ENCODE assay signal across 27 mouse cellular contexts in the genomic region with DNA sequence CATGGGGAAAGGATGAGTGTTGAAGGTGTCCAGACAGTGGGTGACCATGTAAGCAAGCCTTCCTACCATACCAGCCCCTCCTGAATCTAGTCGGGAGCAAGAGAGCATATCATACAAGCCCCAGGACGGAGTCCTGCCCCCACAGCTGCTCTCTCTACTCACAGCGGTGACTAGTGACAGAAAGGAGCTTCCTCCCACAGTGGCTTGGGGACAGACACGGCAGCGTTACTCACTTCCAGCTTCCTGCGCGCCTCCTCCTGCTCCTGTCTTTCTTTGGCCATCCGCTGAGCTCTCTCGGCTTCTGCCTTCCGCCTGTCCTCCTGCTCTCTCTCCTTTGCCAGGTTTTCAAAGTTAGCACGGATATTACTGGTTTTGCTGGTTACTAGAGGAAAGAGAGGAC. TPM values are rescaled to one million over a fixed set of nuclear protein-coding genes. Genes with fewer than 3 reads are reported as not detected.
DNase-seq lines count a peak whose midpoint lies in the region; ATAC-seq lines count a peak whose summit lies in the region.
"Had no signal": no experiment of that assay in that cellular context is flagged by ENCODE, and none has a peak within 500 bp of the region (broad histone marks: within the 10 kb centered on the region; RNA-seq: fewer than 3 reads in every experiment).

No protein-coding gene starts in this region.

- peaks cover 7% of the 10 kb centered on the region for H3K27me3 ChIP-seq in megakaryocyte, embryonic 14.5 days (replicated peaks)
- no peaks in the 10 kb centered on the region for H3K27me3 ChIP-seq in hindbrain, embryonic 10.5 days (ENCODE audit: insufficient read depth, poor library complexity, severe bottlenecking)
- H3K27me3 ChIP-seq: embryonic facial prominence, embryonic 12.5 days; embryonic facial prominence, embryonic 15.5 days; heart, embryonic 13.5 days; hindbrain, embryonic 12.5 days; hindbrain, embryonic 15.5 days had no signal

- no peak overlapping the region for H3K27ac ChIP-seq in hindbrain, embryonic 10.5 days
- H3K27ac ChIP-seq: embryonic facial prominence, embryonic 12.5 days; embryonic facial prominence, embryonic 15.5 days; heart, adult 2 months; heart, embryonic 10.5 days; heart, embryonic 13.5 days; hindbrain, embryonic 12.5 days; hindbrain, embryonic 15.5 days had no signal

- peaks cover 84% of the 10 kb centered on the region for H3K36me3 ChIP-seq in megakaryocyte, embryonic 14.5 days (replicated peaks; ENCODE audit: low read length)
- peaks cover 99% of the 10 kb centered on the region for H3K36me3 ChIP-seq in hindbrain, embryonic 10.5 days

- H3K4me3 ChIP-seq in megakaryocyte, embryonic 14.5 days (replicated peaks): peak overlapping the region; percentile 88
- no peak overlapping the region for H3K4me3 ChIP-seq in hindbrain, embryonic 10.5 days
- H3K4me3 ChIP-seq: embryonic facial prominence, embryonic 12.5 days; embryonic facial prominence, embryonic 15.5 days; heart, adult 2 months; heart, embryonic 10.5 days; heart, embryonic 13.5 days; hindbrain, embryonic 12.5 days; hindbrain, embryonic 15.5 days had no signal

- H3K9me3 ChIP-seq in megakaryocyte, embryonic 14.5 days: peaks cover 11% of the 10 kb centered on the region
- no peaks in the 10 kb centered on the region for H3K9me3 ChIP-seq in hindbrain, embryonic 10.5 days
- H3K9me3 ChIP-seq: embryonic facial prominence, embryonic 12.5 days; embryonic facial prominence, embryonic 15.5 days; heart, embryonic 10.5 days; heart, embryonic 13.5 days; hindbrain, embryonic 12.5 days; hindbrain, embryonic 15.5 days had no signal

- no peak for DNase-seq in frontal cortex, postnatal 14 days (ENCODE audit: low spot score in 2 of 2)
- DNase-seq in brain, adult 2 months (ENCODE audit: low read depth, low spot score): peak; percentile 64
- no peak for DNase-seq in hindbrain, embryonic 10.5 days (ENCODE audit: low spot score)
- DNase-seq: adrenal gland, adult 8-10 months; adrenal gland, postnatal 25 days; B cell, adult 2 months; cerebellum, adult 18-20 months; cerebellum, adult 9-11 months; cerebellum, postnatal 25 days; forebrain, postnatal 0 days; gastrocnemius, postnatal 10 days; gastrocnemius, postnatal 36 days; heart, adult 2 months; heart, postnatal 14 days; heart, postnatal 4 days had no signal

- peaks cover 99% of the 10 kb centered on the region for H3K4me1 ChIP-seq in megakaryocyte, embryonic 14.5 days
- no peaks in the 10 kb centered on the region for H3K4me1 ChIP-seq in hindbrain, embryonic 10.5 days (replicated peaks)
- H3K4me1 ChIP-seq: embryonic facial prominence, embryonic 12.5 days; embryonic facial prominence, embryonic 15.5 days; heart, embryonic 10.5 days; heart, embryonic 13.5 days; hindbrain, embryonic 12.5 days; hindbrain, embryonic 15.5 days had no signal

- 95% methylated on average over 11 of the region's 11 CpGs for WGBS in hindbrain, embryonic 10.5 days

- ATAC-seq in frontal cortex, adult (ENCODE audit: low TSS enrichment): peak; percentile 65; the same call in 1 of the 2 replicates
- no peak for ATAC-seq in megakaryocyte, adult 5-6 weeks (ENCODE audit: poor library complexity, severe bottlenecking)
- ATAC-seq: activated CD4-positive, CD25-positive, alpha-beta regulatory T cell, adult 4 months; CD4-positive, CD25-positive, alpha-beta regulatory T cell, adult 4 months; forebrain, embryonic 14.5 days; forebrain, postnatal 0 days had no signal

RNA-seq across cellular contexts. Expression of a gene that starts 29.3 kb away (rescaled TPM):
- 83.6 and 311 TPM in 2 replicates for polyA plus RNA-seq in megakaryocyte, embryonic 14.5 days (2012; ENCODE audit: insufficient read depth, low replicate concordance)
- 0.04 and 0.30 TPM in 2 replicates for total RNA-seq in megakaryocyte, adult 5-6 weeks (2015)
- total RNA-seq in megakaryocyte, adult 5-6 weeks (2017): 0.22 and 1.3 TPM in 2 replicates
- polyA plus RNA-seq in hindbrain, embryonic 10.5 days (2016; fragmentation: Nextera tagmentation; extraction: Ambion mirVana): 205 and 210 TPM in 2 replicates
